In the genomic region with DNA sequence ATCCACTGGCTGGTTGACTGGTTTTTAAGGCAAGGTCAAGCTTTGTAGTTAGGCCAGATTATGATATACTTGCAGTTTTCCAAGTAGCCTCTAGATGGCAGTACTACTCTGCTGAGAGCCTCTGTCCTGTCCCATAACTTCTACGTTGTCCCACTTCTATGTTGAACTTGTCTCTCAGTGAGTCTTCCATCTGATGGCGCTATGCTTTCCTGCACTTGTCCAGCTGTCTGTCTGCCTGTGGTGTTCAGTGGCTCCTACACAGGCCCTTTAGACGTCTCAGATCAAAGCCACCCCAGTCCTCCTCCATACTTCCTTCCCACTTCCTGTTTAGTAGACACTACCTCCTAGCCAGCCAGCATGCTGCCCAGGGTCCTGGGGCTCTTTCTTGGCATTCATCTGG, we compare ENCODE assay signal across 9 mouse cellular contexts. TPM values are rescaled to one million over a fixed set of nuclear protein-coding genes. Genes with fewer than 3 reads are reported as not detected.
DNase-seq lines count a peak whose midpoint lies in the region; ATAC-seq and TF ChIP-seq lines count a peak whose summit lies in the region.
"Had no signal": no experiment of that assay in that cellular context is flagged by ENCODE, and none has a peak within 500 bp of the region (broad histone marks: within the 10 kb centered on the region; RNA-seq: fewer than 3 reads in every experiment).

No protein-coding gene starts in this region.

- intact Hi-C loops in left cerebral cortex, postnatal 25 days (cut with DNase I) = loop anchor here (5.0 to 10.0 kb wide), 2 partner anchors 37 to 359 kb away; partner anchors contain the start of gene Bmp8a
- intact Hi-C loops in left cerebral cortex, postnatal 4 days (cut with DNase I) = no loop called here

- ATAC-seq in embryonic facial prominence, embryonic 12.5 days (ENCODE audit: insufficient number of reproducible peaks, insufficient read depth, low FRiP score, low TSS enrichment) = 0 out of 2 replicates have a peak, but pooled peaks have one; percentile 35

- H3K4me2 ChIP-seq in embryonic facial prominence, embryonic 12.5 days (replicated peaks) = no peak overlapping the region

- DNase-seq in left cerebral cortex, postnatal 25 days (ENCODE audit: low spot score in 2 of 2) = peak; percentile 38 to 57
- no peak for DNase-seq in left cerebral cortex, postnatal 4 days
- DNase-seq in Muller cell, postnatal 12 days (ENCODE audit: inconsistent ontology term) = peak; percentile 66
- peak; percentile 77 for DNase-seq in induced T-regulatory cell, adult 2 months (ENCODE audit: low read depth)
- DNase-seq in lung, adult 2 months = peak; percentile 45
- peak; percentile 87 for DNase-seq in retina, embryonic 14.5 days (ENCODE audit: low spot score)
- DNase-seq in gastrocnemius, postnatal 25 days = no peak

- H3K4me1 ChIP-seq in embryonic facial prominence, embryonic 12.5 days = no peaks in the 10 kb centered on the region
- 0 out of 2 replicates have a peak, but pooled peaks cover 2% of the 10 kb centered on the region for H3K4me1 ChIP-seq in lung, adult 2 months (ENCODE audit: control insufficient read depth, insufficient read depth, low read length)

- H3K27ac ChIP-seq in embryonic facial prominence, embryonic 12.5 days = no peak overlapping the region

- H3K36me3 ChIP-seq in embryonic facial prominence, embryonic 12.5 days = peaks cover 28% of the 10 kb centered on the region

- TF ChIP-seq CTCF in lung, adult 2 months (IDR thresholded peaks at IDR 0.05; ENCODE audit: insufficient read depth, low read length) = peak; percentile 43; the same call in 1 of the 2 replicates

- H3K9ac ChIP-seq in embryonic facial prominence, embryonic 12.5 days = no peak overlapping the region

- no peak for TF ChIP-seq POLR2A in lung, adult 2 months (IDR thresholded peaks at IDR 0.05; ENCODE audit: borderline replicate concordance, extremely low read depth, low read depth, low read length)

- no peaks in the 10 kb centered on the region for H3K9me3 ChIP-seq in embryonic facial prominence, embryonic 12.5 days

- no peaks in the 10 kb centered on the region for H3K27me3 ChIP-seq in embryonic facial prominence, embryonic 12.5 days

- H3K4me3 ChIP-seq in embryonic facial prominence, embryonic 12.5 days = no peak overlapping the region
- no peak overlapping the region for H3K4me3 ChIP-seq in lung, adult 2 months (replicated peaks; ENCODE audit: extremely low read depth, low read depth, low read length)

- WGBS in embryonic facial prominence, embryonic 12.5 days = 28% methylated on average over 3 of the region's 3 CpGs
- WGBS in lung, adult 2 months = 8% methylated on average over 3 of the region's 3 CpGs

RNA-seq across cellular contexts. Expression of gene Oxct2a, which starts 17.6 kb away (rescaled TPM):
- not detected for total RNA-seq in left cerebral cortex, postnatal 25 days (2021)
- under 1 TPM in 1 of 2 experiments, not detected in 1; 0.22 TPM for total RNA-seq in left cerebral cortex, postnatal 4 days (2021)
- polyA plus RNA-seq in embryonic facial prominence, embryonic 12.5 days (2016; fragmentation: Nextera tagmentation; extraction: Ambion mirVana) = not detected in 2 replicates
- polyA plus RNA-seq in lung, adult 2 months (2012; rRNA removed) = not detected in 2 replicates
- under 1 TPM in 1 of 2 experiments, not detected in 1; 0.16 TPM for total RNA-seq in gastrocnemius, postnatal 25 days (2021)
- total RNA-seq: heart, postnatal 36 days had no signal

RNA-seq across cellular contexts. Expression of gene Bmp8a, which starts 37.3 kb away (rescaled TPM):
- under 1 TPM; 0.18 to 0.37 TPM for total RNA-seq in left cerebral cortex, postnatal 25 days (2021)
- total RNA-seq in left cerebral cortex, postnatal 4 days (2021) = under 1 TPM in 1 of 2 experiments, not detected in 1; 0.20 TPM
- polyA plus RNA-seq in embryonic facial prominence, embryonic 12.5 days (2016; fragmentation: Nextera tagmentation; extraction: Ambion mirVana) = 0.10 and 0.19 TPM in 2 replicates
- 0.27 and 0.55 TPM in 2 replicates for polyA plus RNA-seq in lung, adult 2 months (2012; rRNA removed)
- total RNA-seq in gastrocnemius, postnatal 25 days (2021) = under 1 TPM; 0.35 to 0.36 TPM

RNA-seq across cellular contexts. Expression of gene Pabpc4, which starts 43.6 kb away (rescaled TPM):
- total RNA-seq in left cerebral cortex, postnatal 25 days (2021) = 10 to 100 TPM; 36.8 to 40.3 TPM
- total RNA-seq in left cerebral cortex, postnatal 4 days (2021) = 10 to 100 TPM; 62.6 to 65.5 TPM
- polyA plus RNA-seq in embryonic facial prominence, embryonic 12.5 days (2016; fragmentation: Nextera tagmentation; extraction: Ambion mirVana) = 39.8 and 44.1 TPM in 2 replicates
- polyA plus RNA-seq in lung, adult 2 months (2012; rRNA removed) = 60.3 and 65.4 TPM in 2 replicates
- total RNA-seq in gastrocnemius, postnatal 25 days (2021) = 100 to 1,000 TPM; 278 to 325 TPM

Comparison
In these comparisons a context has a peak if more than half of its experiments do, and no peak if none do; other contexts are left out.
1. DNase-seq: peak in left cerebral cortex, postnatal 25 days (2 of 2), Muller cell, postnatal 12 days (single experiment), induced T-regulatory cell, adult 2 months (single experiment), lung, adult 2 months (single experiment) and retina, embryonic 14.5 days (single experiment); none in left cerebral cortex, postnatal 4 days (single experiment) and gastrocnemius, postnatal 25 days (single experiment).
2. RNA of gene Pabpc4, which starts 43.6 kb away (total RNA-seq): 278 to 325 TPM in gastrocnemius, postnatal 25 days; 62.6 to 65.5 TPM in left cerebral cortex, postnatal 4 days and 36.8 to 40.3 TPM in left cerebral cortex, postnatal 25 days; every median in the first group is over 4 times any median in the second.